Mouse (Mus musculus): ENCODE data around the gene Traf1. TPM values are rescaled to one million over a fixed set of nuclear protein-coding genes. Genes with fewer than 3 reads are reported as not detected.

Gene Traf1
- polyA plus RNA-seq, 1 experiment, result 1.1 TPM

DNA sequence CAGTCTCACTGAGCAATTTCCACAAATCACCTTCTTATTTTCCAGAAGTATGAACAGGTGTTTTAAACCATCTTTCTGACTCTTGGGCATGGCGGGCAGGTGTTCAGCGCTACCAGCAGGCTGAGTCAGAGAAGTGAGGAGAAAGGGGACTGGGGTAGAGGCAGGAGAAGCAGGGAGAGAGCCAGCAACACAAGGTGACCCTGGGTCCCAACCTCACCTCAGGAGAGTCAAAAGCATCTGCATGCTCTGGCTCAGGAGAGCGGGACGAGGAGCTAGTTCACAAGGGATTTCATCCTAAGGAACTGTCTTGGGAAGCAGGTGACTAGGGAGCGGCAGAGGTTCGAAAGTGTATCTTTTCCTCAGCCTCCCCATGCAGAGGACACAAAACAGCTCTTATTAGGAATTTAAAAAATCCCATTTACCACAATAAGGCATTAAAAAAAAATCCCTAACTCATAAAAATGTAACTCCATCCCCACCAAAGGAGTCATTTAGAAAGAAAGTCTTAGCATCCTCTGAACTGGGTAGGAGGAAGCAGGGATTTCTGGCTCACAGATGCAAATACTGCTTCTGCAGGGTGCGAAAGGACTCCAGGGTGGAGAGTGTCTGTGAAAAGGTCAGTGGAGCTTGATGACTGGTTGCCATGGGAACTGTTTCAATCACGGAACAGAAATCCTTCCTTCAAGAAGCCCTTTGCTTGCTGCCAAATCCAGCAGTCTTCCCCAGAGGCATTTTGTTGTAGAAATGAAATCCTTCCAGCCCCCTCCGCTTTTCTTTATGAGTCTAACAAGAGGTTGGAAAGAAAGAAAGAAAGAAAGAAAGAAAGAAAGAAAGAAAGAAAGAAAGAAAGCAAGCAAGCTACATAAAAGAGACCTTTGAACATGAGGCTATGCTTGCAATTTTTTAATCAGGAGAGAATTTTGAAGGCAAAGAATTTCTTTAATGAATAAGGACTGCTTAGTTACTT is 31.4 kb upstream of the Traf1 start:
- Histone ChIP-seq H3K79me2 (ENCODE audit: control insufficient read depth, insufficient read depth) (no peaks in the 10 kb centered on the region), H3K36me3 (ENCODE audit: control insufficient read depth, insufficient read depth) (no peaks in the 10 kb centered on the region), H3K4me2 (ENCODE audit: low read depth) (no peak overlapping the region), H3ac (ENCODE audit: control insufficient read depth, insufficient read length) (no peak overlapping the region), H3K27me3 (ENCODE audit: control insufficient read depth, insufficient read depth, insufficient read length) (peaks cover 49% of the 10 kb centered on the region), H3K4me3 (no peak overlapping the region)
- no peak for TF ChIP-seq POLR2A (IDR thresholded peaks at IDR 0.05; ENCODE audit: insufficient read length, low read depth)
- no peak for TF ChIP-seq REST (IDR thresholded peaks at IDR 0.05; ENCODE audit: insufficient read depth, insufficient read length)
- TF ChIP-seq TCF3 (IDR thresholded peaks at IDR 0.05; ENCODE audit: insufficient read length, low read depth), result no peak
- TF ChIP-seq TCF12 (IDR thresholded peaks at IDR 0.05; ENCODE audit: insufficient read depth, poor library complexity, severe bottlenecking), result no peak
- no peak for TF ChIP-seq SRF (IDR thresholded peaks at IDR 0.05; ENCODE audit: control insufficient read depth, insufficient read length, low read depth)
- no peak for TF ChIP-seq USF1 (IDR thresholded peaks at IDR 0.05; ENCODE audit: low read depth)
- no peak for TF ChIP-seq MYOG (IDR thresholded peaks at IDR 0.05; ENCODE audit: control insufficient read depth in 1 of 3, insufficient read depth in 1 of 3, insufficient read length in 2 of 3, low read depth in 2 of 3)

DNA sequence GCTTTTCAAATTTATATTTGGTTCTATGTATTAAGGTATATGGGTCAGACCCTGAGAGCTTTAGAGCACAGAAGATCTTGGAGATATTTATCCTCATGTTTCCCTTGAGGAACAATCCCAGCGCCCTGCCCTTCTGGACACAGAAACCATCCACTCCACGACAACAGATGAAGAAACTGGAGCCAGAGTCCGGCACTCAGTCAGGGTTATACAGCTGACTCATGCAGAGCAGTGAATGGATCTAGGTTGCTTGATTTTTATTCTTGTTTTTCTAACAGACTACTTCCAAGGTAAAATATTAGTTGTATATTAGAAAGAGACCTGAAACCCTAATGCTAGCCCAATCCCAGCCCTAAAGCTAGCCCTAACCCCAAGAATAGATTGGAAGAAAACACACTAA is 30.4 kb upstream of the Traf1 start:
- Histone ChIP-seq H3K4me2 (ENCODE audit: low read depth) (no peak overlapping the region), H3K27me3 (ENCODE audit: control insufficient read depth, insufficient read depth, insufficient read length) (peaks cover 51% of the 10 kb centered on the region), H3K4me3 (no peak overlapping the region), H3K36me3 (ENCODE audit: control insufficient read depth, insufficient read depth) (no peaks in the 10 kb centered on the region), H3ac (ENCODE audit: control insufficient read depth, insufficient read length) (no peak overlapping the region), H3K79me2 (ENCODE audit: control insufficient read depth, insufficient read depth) (no peaks in the 10 kb centered on the region)
- TF ChIP-seq CEBPB (IDR thresholded peaks at IDR 0.05; ENCODE audit: insufficient read depth, poor library complexity, severe bottlenecking) (no peak), E2F4 (IDR thresholded peaks at IDR 0.05; ENCODE audit: insufficient read depth) (no peak), REST (IDR thresholded peaks at IDR 0.05; ENCODE audit: insufficient read depth, insufficient read length) (no peak), MYOG (IDR thresholded peaks at IDR 0.05; ENCODE audit: control insufficient read depth in 1 of 3, insufficient read depth in 1 of 3, insufficient read length in 2 of 3, low read depth in 2 of 3) (no peak), USF1 (IDR thresholded peaks at IDR 0.05; ENCODE audit: low read depth) (no peak), TCF12 (IDR thresholded peaks at IDR 0.05; ENCODE audit: insufficient read depth, poor library complexity, severe bottlenecking) (no peak), POLR2A (IDR thresholded peaks at IDR 0.05; ENCODE audit: insufficient read length, low read depth) (no peak), MYOD1 (IDR thresholded peaks at IDR 0.05; ENCODE audit: control insufficient read depth in 1 of 3, insufficient read length in 2 of 3, low read depth in 2 of 3) (no peak), SRF (IDR thresholded peaks at IDR 0.05; ENCODE audit: control insufficient read depth, insufficient read length, low read depth) (no peak), MAX (IDR thresholded peaks at IDR 0.05; ENCODE audit: low read depth) (no peak), TCF3 (IDR thresholded peaks at IDR 0.05; ENCODE audit: insufficient read length, low read depth) (no peak), POLR2AphosphoS2 (IDR thresholded peaks at IDR 0.05; ENCODE audit: insufficient read length, low read depth) (no peak)

GRCm38 (mm10) chr2:34989749-34990148 is 28.2 kb upstream of the Traf1 start:
- Histone ChIP-seq H3ac (ENCODE audit: control insufficient read depth, insufficient read length) (no peak overlapping the region), H3K79me2 (ENCODE audit: control insufficient read depth, insufficient read depth) (no peaks in the 10 kb centered on the region), H3K4me3 (no peak overlapping the region), H3K27me3 (ENCODE audit: control insufficient read depth, insufficient read depth, insufficient read length) (peaks cover 38% of the 10 kb centered on the region), H3K4me2 (ENCODE audit: low read depth) (no peak overlapping the region), H3K36me3 (ENCODE audit: control insufficient read depth, insufficient read depth) (no peaks in the 10 kb centered on the region)
- TF ChIP-seq MYOG (IDR thresholded peaks at IDR 0.05; ENCODE audit: control insufficient read depth in 1 of 3, insufficient read depth in 1 of 3, insufficient read length in 2 of 3, low read depth in 2 of 3) (no peak), USF1 (IDR thresholded peaks at IDR 0.05; ENCODE audit: low read depth) (no peak), E2F4 (IDR thresholded peaks at IDR 0.05; ENCODE audit: insufficient read depth) (no peak), TCF3 (IDR thresholded peaks at IDR 0.05; ENCODE audit: insufficient read length, low read depth) (no peak), CEBPB (IDR thresholded peaks at IDR 0.05; ENCODE audit: insufficient read depth, poor library complexity, severe bottlenecking) (no peak), MAX (IDR thresholded peaks at IDR 0.05; ENCODE audit: low read depth) (no peak), REST (IDR thresholded peaks at IDR 0.05; ENCODE audit: insufficient read depth, insufficient read length) (no peak)

- no peaks in the 10 kb centered on the region for H3K79me2 ChIP-seq (ENCODE audit: control insufficient read depth, insufficient read depth)
- no peak overlapping the region for H3ac ChIP-seq (ENCODE audit: control insufficient read depth, insufficient read length)
- H3K36me3 ChIP-seq (ENCODE audit: control insufficient read depth, insufficient read depth), result no peaks in the 10 kb centered on the region
- peaks cover 34% of the 10 kb centered on the region for H3K27me3 ChIP-seq (ENCODE audit: control insufficient read depth, insufficient read depth, insufficient read length)
- TF ChIP-seq CEBPB (IDR thresholded peaks at IDR 0.05; ENCODE audit: insufficient read depth, poor library complexity, severe bottlenecking) (no peak), MAX (IDR thresholded peaks at IDR 0.05; ENCODE audit: low read depth) (no peak), POLR2AphosphoS2 (IDR thresholded peaks at IDR 0.05; ENCODE audit: insufficient read length, low read depth) (no peak), POLR2A (IDR thresholded peaks at IDR 0.05; ENCODE audit: insufficient read length, low read depth) (no peak), TCF12 (IDR thresholded peaks at IDR 0.05; ENCODE audit: insufficient read depth, poor library complexity, severe bottlenecking) (no peak), SRF (IDR thresholded peaks at IDR 0.05; ENCODE audit: control insufficient read depth, insufficient read length, low read depth) (no peak), MYOG (IDR thresholded peaks at IDR 0.05; ENCODE audit: control insufficient read depth in 1 of 3, insufficient read depth in 1 of 3, insufficient read length in 2 of 3, low read depth in 2 of 3) (no peak), TCF3 (IDR thresholded peaks at IDR 0.05; ENCODE audit: insufficient read length, low read depth) (no peak), USF1 (IDR thresholded peaks at IDR 0.05; ENCODE audit: low read depth) (no peak), E2F4 (IDR thresholded peaks at IDR 0.05; ENCODE audit: insufficient read depth) (no peak), MYOD1 (IDR thresholded peaks at IDR 0.05; ENCODE audit: control insufficient read depth in 1 of 3, insufficient read length in 2 of 3, low read depth in 2 of 3) (no peak)
- no peak overlapping the region for H3K4me3 ChIP-seq
- no peak overlapping the region for H3K4me2 ChIP-seq (ENCODE audit: low read depth)
Observed at GRCm38 (mm10) chr2:34987595-34987994, 26.0 kb upstream of the Traf1 start.

Measured in myocyte (in vitro differentiated cells).